Mouse (Mus musculus): ENCODE measurements around the gene Resf1.

- TF ChIP-seq POLR2A (IDR thresholded peaks at IDR 0.05; ENCODE audit: extremely low read depth, insufficient read depth, low read length) (no peak), CTCF (IDR thresholded peaks at IDR 0.05; ENCODE audit: low read depth, low read length) (no peak)
Measured at GRCm38 (mm10) chr6:149333036-149333435, 23.8 kb downstream of the Resf1 start.
